Mouse (Mus musculus) colon, adult 2 months (tissue): ENCODE results near the gene Klra8. TPM values are rescaled to one million over a fixed set of nuclear protein-coding genes. Genes with fewer than 3 reads are reported as not detected.

Experiments
- polyA plus RNA-seq: library from polyadenylated mRNA; depleted of rRNA; stranded (reverse); fragments of >200 nt; gene quantifications from 2 replicates; pipeline ENCODE4 v1.2.3, GENCODE M21; 2012; rRNA removed

The Klra8 gene
- not detected in 2 replicates for polyA plus RNA-seq

GRCm38 (mm10) chr6:130129798-130130197 is at the start of gene Klra8:
Gene Klra8, minus strand, starts transcription at chr6:130129898.

GRCm38 (mm10) chr6:130067171-130067570 is 62.5 kb downstream of the Klra8 start, which contains the start of gene Klra4:
Gene Klra4, minus strand, starts transcription at chr6:130067271.

Other genes starting within 250 kb of the Klra8 start
- not detected in 2 replicates for gene Klra5, start 212.2 kb downstream of the Klra8 start, polyA plus RNA-seq
- gene Klra6, start 102.9 kb downstream of the Klra8 start, polyA plus RNA-seq, result not detected in 2 replicates
- gene Klra4, start 62.6 kb downstream of the Klra8 start, polyA plus RNA-seq, result not detected in 2 replicates
- gene Klra9, start 63.2 kb upstream of the Klra8 start, polyA plus RNA-seq, result not detected in 2 replicates
- gene Klra7, start 103.4 kb upstream of the Klra8 start, polyA plus RNA-seq, result not detected in 2 replicates
- not detected in 2 replicates for gene Klra10, start 152.0 kb upstream of the Klra8 start, polyA plus RNA-seq
- not detected in 2 replicates for gene Klra3, start 207.7 kb upstream of the Klra8 start, polyA plus RNA-seq